Mouse (Mus musculus) adrenal gland, adult 2 months (tissue): ENCODE data around the gene Apba3. TPM values are rescaled to one million over a fixed set of nuclear protein-coding genes. Genes with fewer than 3 reads are reported as not detected.
A peak's percentile ranks its signal among the peaks of the same experiment; 100 is the strongest.

ENCODE experiments used
- DNase-seq: peaks from one replicate; pipeline ENCODE4 v3.0.0; 2021
- polyA plus RNA-seq: library from polyadenylated mRNA; depleted of rRNA; stranded (reverse); fragments of >200 nt; gene quantifications from 2 replicates; pipeline ENCODE4 v1.2.3, GENCODE M21; 2012
- total RNA-seq, 2 experiments: library from RNA; stranded (reverse); gene quantifications; 2 replicates each; pipeline ENCODE4 v1.2.3; 2021

Gene Apba3
- total and polyA plus RNA-seq, 3 experiments: 83.5 to 165 (median 121) TPM

- DNase-seq: peak; percentile 68
Measured at GRCm38 (mm10) chr10:81252424-81253419, 14.0 kb upstream of the Apba3 start, which contains the start of gene Matk. TSS of gene Matk (plus strand) at chr10:81252935.

GRCm38 (mm10) chr10:81254886-81255285 is 11.9 kb upstream of the Apba3 start:
- no peak for DNase-seq

- DNase-seq: no peak
Measured at GRCm38 (mm10) chr10:81257158-81258039, 9.4 kb upstream of the Apba3 start.

DNA sequence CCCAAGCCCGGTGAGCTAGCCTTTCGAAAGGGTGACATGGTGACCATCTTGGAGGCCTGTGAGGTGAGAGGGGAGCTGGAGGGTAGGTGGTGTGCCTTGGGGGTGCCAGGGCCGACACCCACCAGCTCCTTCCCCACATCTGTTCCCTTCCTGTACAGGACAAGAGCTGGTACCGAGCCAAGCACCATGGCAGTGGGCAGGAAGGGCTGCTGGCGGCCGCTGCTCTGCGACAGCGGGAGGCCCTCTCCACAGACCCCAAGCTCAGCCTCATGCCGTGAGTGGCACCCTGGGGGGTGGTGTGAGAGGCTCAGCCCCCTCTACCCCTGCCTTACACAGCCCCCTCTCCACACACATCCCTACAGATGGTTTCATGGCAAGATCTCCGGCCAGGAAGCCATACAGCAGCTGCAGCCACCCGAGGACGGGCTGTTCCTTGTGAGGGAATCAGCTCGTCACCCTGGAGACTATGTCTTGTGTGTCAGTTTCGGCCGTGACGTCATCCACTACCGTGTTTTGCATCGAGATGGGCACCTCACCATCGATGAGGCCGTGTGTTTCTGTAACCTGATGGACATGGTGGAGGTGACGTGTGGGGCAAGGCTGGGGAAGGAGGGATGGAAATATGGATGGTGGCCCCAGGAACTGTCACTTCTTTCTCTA is 7.4 kb upstream of the Apba3 start:
- DNase-seq: no peak

GRCm38 (mm10) chr10:81261025-81261424 is 5.7 kb upstream of the Apba3 start:
- DNase-seq: no peak

DNA sequence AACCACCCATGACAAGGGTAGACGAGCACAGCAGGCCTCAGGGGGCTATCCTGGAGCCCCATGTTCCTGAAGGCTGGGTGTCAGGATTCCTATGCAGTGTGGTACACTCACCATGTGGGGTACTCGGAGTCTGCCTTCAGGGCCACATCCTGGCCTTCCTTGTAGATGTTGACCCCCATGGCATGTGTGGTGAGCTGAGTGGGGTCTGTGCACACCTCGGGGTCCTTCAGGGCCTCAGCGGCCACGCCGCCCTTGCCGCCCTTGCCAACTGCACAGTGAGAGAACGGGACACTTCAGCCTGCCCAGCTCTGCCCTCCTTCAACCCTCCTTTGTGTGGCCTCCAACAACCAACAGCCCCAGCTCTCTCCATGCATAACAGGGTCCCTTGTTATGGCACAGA is 1.2 kb upstream of the Apba3 start:
- no peak for DNase-seq

GRCm38 (mm10) chr10:81268056-81268455 is 1.3 kb downstream of the Apba3 start:
- peak; percentile 91 for DNase-seq

DNA sequence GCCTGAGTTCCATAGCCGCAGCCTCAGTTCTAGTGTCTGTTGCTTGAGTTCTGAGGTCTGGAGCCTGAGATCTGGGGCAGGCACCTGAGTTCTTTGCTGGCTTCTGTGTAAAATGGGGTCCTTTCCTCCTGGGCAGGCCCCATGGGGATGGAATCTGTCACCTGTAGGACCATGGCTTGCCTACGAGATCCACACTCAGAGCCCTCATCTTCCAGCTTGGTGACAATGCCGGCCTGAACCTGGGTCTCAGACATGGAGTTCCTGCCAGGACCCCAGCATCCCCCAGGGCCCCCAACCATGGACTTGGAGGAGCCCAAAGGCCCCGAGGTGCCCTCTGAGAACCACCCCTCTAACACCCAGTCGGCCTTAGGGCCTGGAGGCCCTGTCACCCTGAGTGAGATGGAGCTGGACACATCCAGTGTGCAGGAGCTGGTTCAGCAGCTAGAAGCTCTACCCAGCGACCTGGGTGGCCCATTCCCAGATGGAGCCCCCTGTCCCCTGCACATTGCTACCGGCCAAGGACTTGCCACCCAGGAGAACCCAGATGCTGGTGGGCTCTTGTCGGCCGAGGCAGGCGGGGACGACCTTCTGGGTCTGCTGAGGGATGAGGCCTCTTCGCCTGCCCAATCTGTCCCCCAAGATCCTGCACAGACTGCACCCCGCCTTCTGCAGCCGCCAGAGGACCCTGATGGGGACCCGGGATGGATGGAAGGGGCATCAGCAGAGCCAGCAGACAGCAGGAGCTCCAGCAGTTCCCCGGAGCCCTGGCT is 2.1 kb downstream of the Apba3 start:
- DNase-seq: no peak

DNA sequence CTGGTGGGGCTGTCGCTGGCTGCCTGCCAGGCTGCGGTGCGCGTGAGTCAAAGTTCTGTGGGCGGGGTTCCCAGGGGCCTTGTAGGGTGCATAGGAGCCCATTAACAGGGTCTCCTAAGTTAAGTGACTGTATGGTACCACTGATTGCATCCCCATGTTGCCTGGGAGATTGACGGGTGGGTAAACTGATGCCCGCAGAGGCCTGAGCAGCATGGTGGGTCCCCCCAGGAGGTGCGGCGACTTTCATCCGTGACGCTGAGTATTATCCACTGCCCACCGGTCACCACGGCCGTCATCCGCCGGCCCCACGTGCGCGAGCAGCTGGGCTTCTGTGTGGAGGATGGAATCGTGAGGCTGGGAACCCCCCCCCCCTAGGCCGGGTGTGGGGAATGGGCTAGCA is 5.6 kb downstream of the Apba3 start:
- DNase-seq: no peak

- DNase-seq: peak; percentile 74
Measured at GRCm38 (mm10) chr10:81273842-81274241, 7.1 kb downstream of the Apba3 start.

- no peak for DNase-seq
Measured at GRCm38 (mm10) chr10:81277676-81278075, 10.9 kb downstream of the Apba3 start.

- no peak for DNase-seq
Measured at GRCm38 (mm10) chr10:81279496-81279895, 12.7 kb downstream of the Apba3 start.

GRCm38 (mm10) chr10:81284189-81284588 is 17.4 kb downstream of the Apba3 start:
- DNase-seq: no peak

DNA sequence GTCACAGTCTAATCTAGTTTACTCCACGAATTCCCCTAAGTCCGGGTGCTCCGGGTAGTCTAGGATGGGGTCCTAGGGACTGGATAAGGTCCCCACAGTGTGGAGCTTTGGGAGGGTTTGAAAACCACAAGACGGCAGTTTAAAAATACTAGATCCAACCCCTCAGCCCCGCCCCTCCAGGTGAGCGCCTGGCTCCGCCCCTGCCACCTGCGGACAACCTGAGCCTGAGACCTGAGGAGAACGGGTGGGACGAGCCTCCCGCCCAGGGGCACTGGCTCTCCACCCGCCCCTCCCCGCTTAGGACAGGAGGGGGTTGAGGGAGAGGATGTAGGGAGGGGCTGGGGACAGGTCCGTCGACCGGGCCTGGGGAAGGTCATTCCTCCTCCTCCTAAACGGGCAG is 18.0 kb downstream of the Apba3 start:
- no peak for DNase-seq

DNA sequence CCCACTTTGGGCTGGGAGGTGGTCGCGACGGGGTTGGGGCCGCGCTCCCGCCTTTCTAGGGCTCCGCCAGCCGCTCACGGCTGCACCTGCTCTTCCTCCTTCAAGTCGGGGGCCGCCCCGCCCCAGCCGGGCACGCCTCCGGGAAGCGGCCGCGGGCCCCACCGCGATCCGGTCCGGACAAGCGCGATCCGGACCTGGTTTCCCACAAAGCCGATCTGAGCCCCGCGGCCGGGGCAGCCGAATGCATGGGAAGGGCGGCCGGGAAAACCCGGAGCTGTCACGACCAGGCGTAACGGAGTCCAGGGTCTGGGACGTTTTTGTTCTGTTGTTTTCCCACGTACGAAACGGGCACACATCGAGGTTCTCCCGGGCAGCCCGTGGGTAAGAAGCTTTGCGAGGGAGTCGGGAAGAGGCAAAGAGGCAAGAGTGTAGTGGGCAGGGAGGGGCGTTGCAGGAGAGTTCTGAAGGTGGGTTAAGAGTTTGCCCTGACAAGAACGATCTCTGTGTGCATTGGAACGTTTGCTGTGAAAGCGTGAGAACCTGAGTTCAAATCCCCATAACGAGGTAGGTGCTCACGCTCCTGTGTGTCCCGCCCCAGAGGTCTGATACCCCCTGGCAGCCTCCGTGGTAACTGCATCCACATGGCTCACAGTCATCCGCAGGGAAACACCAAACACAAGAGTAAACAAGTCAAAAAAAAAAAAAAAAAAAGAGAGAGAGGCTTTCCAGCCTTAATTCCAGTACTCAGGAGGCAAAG is 19.1 kb downstream of the Apba3 start:
- DNase-seq: peak; percentile 91

DNA sequence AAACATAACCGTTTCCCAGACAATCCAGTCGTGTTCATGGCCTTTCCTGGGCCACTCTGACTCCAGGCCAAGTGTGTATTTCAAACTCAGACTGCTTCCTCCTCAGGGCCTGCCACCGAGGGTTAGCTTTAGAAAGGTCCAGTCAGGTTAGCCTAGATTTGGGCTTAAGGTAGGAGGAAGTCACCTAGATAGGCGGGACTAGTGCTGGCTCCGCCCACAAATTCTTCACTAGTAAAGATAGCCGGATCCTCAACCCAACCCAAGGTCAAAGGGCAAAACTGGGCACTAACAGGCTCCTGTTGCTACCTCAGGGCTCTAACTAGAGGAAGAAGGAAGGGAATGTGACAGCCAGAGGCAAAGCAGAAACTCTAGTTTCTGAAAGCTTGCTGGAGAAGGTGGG is 19.8 kb downstream of the Apba3 start:
- no peak for DNase-seq

DNA sequence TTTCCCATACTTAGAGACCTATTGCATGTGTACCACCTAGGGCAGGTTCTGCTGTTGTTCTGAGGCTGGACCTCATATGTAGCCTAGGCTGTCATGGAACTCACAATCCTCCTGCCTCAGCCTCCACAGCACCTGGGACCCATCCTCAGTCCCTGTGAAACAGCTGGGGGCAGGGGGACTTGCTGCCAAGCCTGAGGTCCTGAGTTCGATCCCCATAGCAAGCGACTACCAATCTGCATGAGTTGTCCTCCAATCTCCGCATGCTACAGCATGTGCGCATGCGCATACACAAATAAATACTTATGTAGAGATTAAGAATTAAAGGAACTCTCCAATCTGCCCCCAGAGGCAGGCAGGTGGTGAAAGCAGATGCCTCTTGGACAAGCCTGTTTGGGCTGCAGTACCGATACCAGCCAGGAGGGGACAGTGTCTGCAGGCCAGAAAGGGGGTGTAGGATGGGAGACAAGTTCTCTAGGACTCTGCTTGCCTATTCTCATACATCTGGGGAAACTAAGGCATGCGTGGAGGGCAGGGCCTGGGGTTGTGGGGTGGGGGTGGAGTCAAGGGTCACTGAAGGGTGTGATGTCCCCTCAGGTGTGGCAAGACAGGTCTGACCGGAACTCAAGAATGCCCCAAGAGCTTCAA is 20.9 kb downstream of the Apba3 start:
- no peak for DNase-seq

DNA sequence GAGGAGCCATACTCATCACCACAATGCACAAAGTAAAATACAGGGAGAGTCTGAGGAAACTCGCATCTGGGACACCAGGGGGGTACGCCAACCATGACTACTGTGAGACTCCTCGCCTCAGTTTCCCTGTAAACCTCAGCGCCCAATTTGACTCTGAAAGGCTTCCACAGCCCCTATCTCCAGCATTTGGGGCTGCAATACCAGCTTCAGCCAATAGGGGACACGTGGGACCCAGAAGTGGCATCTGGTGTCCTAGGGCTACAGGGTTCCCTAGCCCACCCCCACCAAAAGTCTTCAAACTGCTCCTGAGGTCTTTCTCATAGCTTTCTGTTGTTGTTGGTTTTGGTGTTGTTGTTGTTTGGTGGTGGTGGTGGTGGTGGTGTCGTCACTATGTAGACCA is 21.8 kb downstream of the Apba3 start:
- no peak for DNase-seq

- DNase-seq: peak; percentile 62
Measured at GRCm38 (mm10) chr10:81289278-81289677, 22.5 kb downstream of the Apba3 start.

DNA sequence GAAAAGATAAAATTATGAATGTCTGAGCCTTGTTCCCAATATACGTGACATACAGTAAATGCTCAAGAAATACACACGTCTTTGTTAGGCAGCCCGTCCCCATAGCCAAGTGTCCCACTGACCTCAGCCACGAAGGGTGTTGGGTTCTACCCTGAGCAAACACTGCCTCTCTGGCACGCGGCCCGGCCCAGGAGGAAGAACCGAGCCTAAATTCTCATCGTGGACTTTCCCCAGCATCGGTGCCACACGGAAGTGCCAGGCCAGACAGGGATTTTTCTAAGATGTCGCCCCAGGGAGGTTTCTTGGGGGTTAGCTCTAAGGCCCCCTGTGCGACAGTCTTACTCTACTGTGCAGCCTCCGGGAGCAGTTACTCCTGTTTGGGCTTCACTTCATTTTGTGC is 23.1 kb downstream of the Apba3 start:
- DNase-seq: no peak
